Mouse (Mus musculus) MEL (cell line): ENCODE data around the gene Atpif1. TPM values are rescaled to one million over a fixed set of nuclear protein-coding genes. Genes with fewer than 3 reads are reported as not detected.

Source experiments
- DNase-seq: peaks from one replicate; pipeline ENCODE4 v3.0.0; 2011; ENCODE audit warnings: low read depth, low spot score
- H3K27ac ChIP-seq: 2 replicates; pipeline ENCODE4 v1.5.1; 2012; ENCODE audit warnings: low read depth, mild to moderate bottlenecking, control low read depth, low read length, moderate library complexity; ENCODE audit not compliant: control insufficient read depth
- H3K27me3 ChIP-seq, 2 experiments: fragments of 150-350 bp in 1 of 2; sonication (generic) in 1 of 2; 2 replicates each; pipeline ENCODE4 v1.6.1; 2012; ENCODE audit warnings: low read length in 2 of 2, mild to moderate bottlenecking in 2 of 2, improper control_type of control experiment in 1 of 2, moderate library complexity in 1 of 2; ENCODE audit not compliant: insufficient read depth in 2 of 2, control insufficient read depth in 1 of 2
- H3K36me3 ChIP-seq, 2 experiments: 2 replicates each; pipeline ENCODE4 v1.6.1; 2012 to 2014; ENCODE audit warnings: low read length in 2 of 2, improper control_type of control experiment in 1 of 2, inconsistent platforms in 1 of 2, mild to moderate bottlenecking in 1 of 2; ENCODE audit not compliant: insufficient read depth in 2 of 2, control insufficient read depth in 1 of 2
- H3K4me1 ChIP-seq, 2 experiments: fragments of 150-350 bp in 1 of 2; sonication (generic) in 1 of 2; 2 replicates each; pipeline ENCODE4 v1.6.1; 2012; ENCODE audit warnings: low read length in 2 of 2, improper control_type of control experiment in 1 of 2, mild to moderate bottlenecking in 1 of 2; ENCODE audit not compliant: insufficient read depth in 2 of 2, control insufficient read depth in 1 of 2
- H3K4me3 ChIP-seq, 2 experiments: fragments of 150-350 bp in 1 of 2; sonication (generic) in 1 of 2; 2 replicates each; pipeline ENCODE4 v1.5.1; 2012; ENCODE audit warnings: low read depth in 2 of 2, low read length in 2 of 2, mild to moderate bottlenecking in 2 of 2, moderate library complexity in 2 of 2, control low read depth in 1 of 2, improper control_type of control experiment in 1 of 2; ENCODE audit not compliant: control insufficient read depth in 1 of 2, insufficient read depth in 1 of 2
- H3K79me2 ChIP-seq: 2 replicates; pipeline ENCODE4 v1.6.1; 2012; ENCODE audit warnings: mild to moderate bottlenecking, low read length, moderate library complexity; ENCODE audit not compliant: control insufficient read depth, poor library complexity, insufficient read depth
- H3K9ac ChIP-seq: 2 replicates; pipeline ENCODE4 v1.6.1; 2012; ENCODE audit warnings: low read depth, mild to moderate bottlenecking, control low read depth, low read length, moderate library complexity; ENCODE audit not compliant: control insufficient read depth, poor library complexity, severe bottlenecking
- H3K9me3 ChIP-seq: fragments of 150-350 bp; sonication (generic); replicated peaks from 2 replicates; pipeline ENCODE4 v1.6.1; 2012; ENCODE audit warnings: mild to moderate bottlenecking, low read length, improper control_type of control experiment, moderate library complexity; ENCODE audit not compliant: insufficient read depth
- BHLHE40 ChIP-seq: IDR thresholded peaks from 2 replicates; pipeline ENCODE4 v1.6.1; 2012; ENCODE audit warnings: low read depth, mild to moderate bottlenecking, inconsistent platforms, low read length, improper control_type of control experiment, borderline replicate concordance
- CHD2 ChIP-seq: IDR thresholded peaks from 2 replicates; pipeline ENCODE4 v1.6.1; 2011; ENCODE audit warnings: low read length, improper control_type of control experiment
- ELF1 ChIP-seq: IDR thresholded peaks from 2 replicates; pipeline ENCODE4 v1.6.1; 2014; ENCODE audit warnings: low read depth, mild to moderate bottlenecking, inconsistent platforms, low read length, improper control_type of control experiment, moderate library complexity
- EP300 ChIP-seq, 2 experiments: IDR thresholded peaks; 2 replicates each; pipeline ENCODE4 v1.6.1; 2011; ENCODE audit warnings: improper control_type of control experiment in 2 of 2, low read length in 2 of 2, low read depth in 1 of 2, mild to moderate bottlenecking in 1 of 2
- ETS1 ChIP-seq: IDR thresholded peaks from 2 replicates; pipeline ENCODE4 v1.6.1; 2012; ENCODE audit warnings: low read depth, mild to moderate bottlenecking, inconsistent platforms, low read length, improper control_type of control experiment, moderate library complexity
- GABPA ChIP-seq: IDR thresholded peaks from 2 replicates; pipeline ENCODE4 v1.6.1; 2012; ENCODE audit warnings: low read depth, mild to moderate bottlenecking, inconsistent platforms, low read length, improper control_type of control experiment, moderate library complexity
- HCFC1 ChIP-seq: IDR thresholded peaks from 2 replicates; pipeline ENCODE4 v1.6.1; 2012; ENCODE audit warnings: low read depth, mild to moderate bottlenecking, inconsistent platforms, low read length, improper control_type of control experiment, moderate library complexity
- KAT2A ChIP-seq: conservative IDR thresholded peaks from 2 replicates; pipeline ENCODE4 v1.6.1; 2012; ENCODE audit warnings: low read depth, low read length, improper control_type of control experiment, inconsistent platforms
- MAFK ChIP-seq: IDR thresholded peaks from 2 replicates; pipeline ENCODE4 v1.6.1; 2011; ENCODE audit warnings: low read depth, mild to moderate bottlenecking, low read length, improper control_type of control experiment, borderline replicate concordance
- MAX ChIP-seq: IDR thresholded peaks from 2 replicates; pipeline ENCODE4 v1.6.1; 2011; ENCODE audit warnings: low read length, improper control_type of control experiment
- MAZ ChIP-seq: IDR thresholded peaks from 2 replicates; pipeline ENCODE4 v1.6.1; 2012; ENCODE audit warnings: low read depth, mild to moderate bottlenecking, inconsistent platforms, low read length, improper control_type of control experiment
- MXI1 ChIP-seq: IDR thresholded peaks from 2 replicates; pipeline ENCODE4 v1.6.1; 2011; ENCODE audit warnings: mild to moderate bottlenecking, low read depth, low read length, improper control_type of control experiment
- MYC ChIP-seq: IDR thresholded peaks from 2 replicates; pipeline ENCODE4 v1.6.1; 2011; ENCODE audit warnings: low read depth, mild to moderate bottlenecking, low read length, improper control_type of control experiment, moderate library complexity
- NELFE ChIP-seq: IDR thresholded peaks from 2 replicates; pipeline ENCODE4 v1.6.1; 2011; ENCODE audit warnings: low read depth, low read length, improper control_type of control experiment
- POLR2A ChIP-seq, 2 experiments: IDR thresholded peaks; 2 replicates each; pipeline ENCODE4 v1.6.1; 2011 to 2012; ENCODE audit warnings: low read length in 2 of 2, mild to moderate bottlenecking in 2 of 2, control low read depth in 1 of 2, improper control_type of control experiment in 1 of 2, low read depth in 1 of 2, moderate library complexity in 1 of 2; ENCODE audit not compliant: control insufficient read depth in 1 of 2, insufficient read depth in 1 of 2, poor library complexity in 1 of 2
- POLR2AphosphoS2 ChIP-seq: IDR thresholded peaks from 2 replicates; pipeline ENCODE4 v1.6.1; 2011; ENCODE audit warnings: low read length, improper control_type of control experiment
- POLR2AphosphoS5 ChIP-seq: IDR thresholded peaks from 2 replicates; pipeline ENCODE4 v1.6.1; 2012; ENCODE audit warnings: low read depth, borderline replicate concordance, mild to moderate bottlenecking, inconsistent platforms, low read length, moderate library complexity, mixed read lengths
- RAD21 ChIP-seq: IDR thresholded peaks from 2 replicates; pipeline ENCODE4 v1.6.1; 2011; ENCODE audit warnings: mild to moderate bottlenecking, low read depth, low read length, improper control_type of control experiment
- RCOR1 ChIP-seq: IDR thresholded peaks from 2 replicates; pipeline ENCODE4 v1.6.1; 2012; ENCODE audit warnings: low read depth, mild to moderate bottlenecking, inconsistent platforms, low read length, improper control_type of control experiment
- SIN3A ChIP-seq: IDR thresholded peaks from 2 replicates; pipeline ENCODE4 v1.6.1; 2012; ENCODE audit warnings: low read length, improper control_type of control experiment, inconsistent platforms
- SMC3 ChIP-seq: IDR thresholded peaks from 2 replicates; pipeline ENCODE4 v1.6.1; 2011; ENCODE audit warnings: low read depth, low read length, improper control_type of control experiment
- TAL1 ChIP-seq: IDR thresholded peaks from 2 replicates; pipeline ENCODE4 v1.6.1; 2012; ENCODE audit warnings: mild to moderate bottlenecking, inconsistent platforms, low read length, moderate library complexity, mixed read lengths
- TBP ChIP-seq: IDR thresholded peaks from 2 replicates; pipeline ENCODE4 v1.8.0; 2011; ENCODE audit warnings: low read depth, low read length, improper control_type of control experiment
- TCF12 ChIP-seq: IDR thresholded peaks from 2 replicates; pipeline ENCODE4 v1.6.1; 2014; ENCODE audit warnings: low read depth, mild to moderate bottlenecking, inconsistent platforms, low read length, improper control_type of control experiment, moderate library complexity
- UBTF ChIP-seq: IDR thresholded peaks from 2 replicates; pipeline ENCODE4 v1.6.1; 2012; ENCODE audit warnings: low read depth, mild to moderate bottlenecking, inconsistent platforms, low read length, improper control_type of control experiment, moderate library complexity, borderline replicate concordance; ENCODE audit not compliant: insufficient read depth
- USF1 ChIP-seq: IDR thresholded peaks from 2 replicates; pipeline ENCODE4 v1.6.1; 2014; ENCODE audit warnings: low read depth, mild to moderate bottlenecking, inconsistent platforms, low read length, improper control_type of control experiment, moderate library complexity
- USF2 ChIP-seq, 2 experiments: IDR thresholded peaks; 2 replicates each; pipeline ENCODE4 v1.6.1; 2011 to 2012; ENCODE audit warnings: improper control_type of control experiment in 2 of 2, low read length in 2 of 2, borderline replicate concordance in 1 of 2, inconsistent platforms in 1 of 2, low read depth in 1 of 2, mild to moderate bottlenecking in 1 of 2; ENCODE audit not compliant: insufficient read depth in 1 of 2
- ZMIZ1 ChIP-seq: IDR thresholded peaks from 2 replicates; pipeline ENCODE4 v1.6.1; 2012; ENCODE audit warnings: low read depth, mild to moderate bottlenecking, inconsistent platforms, low read length, improper control_type of control experiment, moderate library complexity
- ZNF384 ChIP-seq: IDR thresholded peaks from 2 replicates; pipeline ENCODE4 v1.6.1; 2012; ENCODE audit warnings: low read depth, mild to moderate bottlenecking, inconsistent platforms, low read length, improper control_type of control experiment
- polyA plus RNA-seq, 2 experiments: library from polyadenylated mRNA; stranded (reverse) in 1 of 2; unstranded in 1 of 2; fragments of >175 nt in 1 of 2; fragments of >200 nt in 1 of 2; gene quantifications; 2 replicates each; pipeline versions ENCODE4 v1.2.1 to v1.2.4; 2012; ENCODE audit warnings: low replicate concordance in 2 of 2, low read depth in 1 of 2; ENCODE audit not compliant: insufficient read length in 2 of 2, insufficient read depth in 1 of 2, missing spikeins in 1 of 2
- total RNA-seq: library from RNA; depleted of rRNA; stranded (reverse); fragments of 300-350 nt; gene quantifications from 2 replicates; pipeline ENCODE4 v1.2.3, GENCODE M21; 2012

The Atpif1 gene
- total and polyA plus RNA-seq, 3 experiments, result 566 to 730 TPM; not detected in 1

DNA sequence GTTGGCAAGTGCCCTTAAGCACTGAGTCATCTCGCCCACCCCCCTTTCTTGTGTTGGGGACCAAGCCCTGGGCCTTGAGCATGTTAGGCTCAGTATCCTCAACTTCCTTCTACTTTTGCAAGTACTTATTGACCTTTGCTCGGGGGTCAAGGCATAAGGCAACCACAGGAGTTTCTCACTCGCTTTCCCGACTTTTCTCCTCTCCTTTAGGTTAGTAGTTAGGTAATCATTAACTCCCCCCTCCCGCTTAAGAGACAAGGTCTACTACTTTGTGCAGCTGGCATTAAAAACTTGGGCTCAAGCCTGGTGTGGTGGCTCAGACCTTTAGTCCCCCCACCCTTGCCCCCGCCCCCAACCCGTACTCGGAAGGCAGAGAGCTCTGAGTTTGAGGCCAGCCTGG is 15.4 kb downstream of the Atpif1 start:
- no peak overlapping the region for H3K4me3 ChIP-seq

DNA sequence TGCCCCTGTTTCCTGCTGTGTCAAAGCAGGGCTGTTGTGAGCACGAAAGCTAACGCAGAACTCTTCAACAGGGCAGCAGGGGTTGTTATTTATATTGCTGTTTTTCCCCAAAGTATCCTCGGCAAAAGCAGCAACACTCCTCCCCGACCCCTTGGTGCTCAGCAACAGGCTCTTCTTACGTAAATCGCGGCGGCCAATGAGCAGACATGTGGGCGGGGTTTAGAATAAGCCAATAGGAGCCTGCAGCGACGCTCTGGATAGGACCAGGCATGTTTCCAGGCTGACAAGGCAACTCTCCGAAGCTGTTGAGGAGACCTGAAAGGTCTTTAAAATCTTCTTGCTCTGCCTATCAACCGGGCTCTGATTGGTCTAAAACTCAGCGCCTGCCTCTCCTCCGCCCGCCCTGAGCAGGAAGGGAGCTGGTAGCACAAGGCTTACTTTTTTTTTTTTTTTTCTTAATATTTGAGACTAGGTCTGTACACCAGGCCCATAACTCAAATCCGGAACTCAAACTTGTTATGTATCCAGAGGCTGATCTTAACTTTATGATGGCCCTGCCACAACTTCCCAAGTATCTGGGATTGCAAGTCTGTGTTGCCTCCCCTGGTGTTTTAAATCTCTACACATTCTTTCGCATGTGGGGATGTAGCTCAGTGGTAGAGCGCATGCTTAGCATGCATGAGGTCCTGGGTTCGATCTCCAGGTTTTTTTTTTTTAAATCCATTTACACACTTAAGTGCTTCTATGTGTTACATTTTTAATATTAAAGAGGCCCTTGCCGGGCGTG is 17.9 kb downstream of the Atpif1 start:
- Histone ChIP-seq H3K27me3 (no peaks in the 10 kb centered on the region), H3K9me3 (no peaks in the 10 kb centered on the region), H3K4me1 (peaks cover 16 to 18% of the 10 kb centered on the region in 2 experiments), H3K9ac (peak overlapping the region; percentile 95), H3K36me3 (peaks cover 0 to 28% of the 10 kb centered on the region in 2 experiments; a peak in 2 of 4 replicates), H3K4me3 (peak overlapping the region; percentile 55 to 63)
- DNase-seq, result peak; percentile 99
- TF ChIP-seq SMC3 (no peak), ZMIZ1 (peak; percentile 48; the same call in 1 of the 2 replicates), CHD2 (0 out of 2 replicates have a peak, but pooled peaks have one; percentile 15), MAFK (0 out of 2 replicates have a peak, but pooled peaks have one; percentile 10), HCFC1 (peak; percentile 21; the same call in 1 of the 2 replicates), ETS1 (peak; percentile 51; the same call in 1 of the 2 replicates), MAZ (peak; percentile 24; the same call in 1 of the 2 replicates), MYC (peak; percentile 53; the same call in 1 of the 2 replicates), MAX (peak; percentile 63; the same call in 1 of the 2 replicates), USF1 (no peak), POLR2AphosphoS2 (peak; percentile 71), UBTF (no peak), POLR2A (IDR thresholded peaks at IDR 0.05; ENCODE audit: control insufficient read depth in 1 of 2, insufficient read depth in 1 of 2, low read depth in 1 of 2, low read length in 2 of 2, poor library complexity in 1 of 2) (peak; percentile 70 to 72), GABPA (no peak), TBP (peak; percentile 98), NELFE (peak; percentile 57), POLR2AphosphoS5 (no peak), ELF1 (peak; percentile 33; the same call in 1 of the 2 replicates), MXI1 (peak; percentile 65), TCF12 (peak; percentile 25; the same call in 1 of the 2 replicates), SIN3A (peak; percentile 36), USF2 (IDR thresholded peaks at IDR 0.05; ENCODE audit: borderline replicate concordance in 1 of 2, insufficient read depth in 1 of 2, low read depth in 1 of 2, low read length in 2 of 2) (no peak), ZNF384 (peak; percentile 98)
- TF ChIP-seq, all 39 proteins: peak for 17
- Histone ChIP-seq H3K79me2 (peaks cover 7% of the 10 kb centered on the region; the same call in 1 of the 2 replicates), H3K27ac (peak overlapping the region; percentile 92)

More for the DNA sequence above, 15.4 kb downstream of the Atpif1 start:
- peaks cover 6% of the 10 kb centered on the region; the same call in 1 of the 2 replicates for H3K79me2 ChIP-seq
- no peaks in the 10 kb centered on the region for H3K9me3 ChIP-seq
- TF ChIP-seq ETS1, result no peak
- no peak for TF ChIP-seq USF2 (IDR thresholded peaks at IDR 0.05; ENCODE audit: borderline replicate concordance in 1 of 2, insufficient read depth in 1 of 2, low read depth in 1 of 2, low read length in 2 of 2)
- TF ChIP-seq MAX, result no peak
- TF ChIP-seq RCOR1, result no peak
- TF ChIP-seq SIN3A, result no peak
- TF ChIP-seq BHLHE40, result no peak
- TF ChIP-seq GABPA, result no peak
- TF ChIP-seq TAL1, result no peak
- TF ChIP-seq KAT2A, result no peak
- TF ChIP-seq EP300 (IDR thresholded peaks at IDR 0.05; ENCODE audit: low read depth in 1 of 2, low read length in 2 of 2), result no peak
- no peak for TF ChIP-seq RAD21
- TF ChIP-seq SMC3, result no peak
- TF ChIP-seq MYC, result no peak
- TF ChIP-seq ZMIZ1, result no peak
- no peak overlapping the region for H3K9ac ChIP-seq
- no peak for DNase-seq
- no peaks in the 10 kb centered on the region for H3K27me3 ChIP-seq
- H3K27ac ChIP-seq, result no peak overlapping the region
- peaks cover 4 to 7% of the 10 kb centered on the region in 2 experiments; a peak in 2 of 4 replicates for H3K4me1 ChIP-seq
- peaks cover 0 to 8% of the 10 kb centered on the region in 2 experiments; a peak in 2 of 4 replicates for H3K36me3 ChIP-seq
